Mouse (Mus musculus) midbrain, embryonic 15.5 days (tissue): ENCODE measurements at regions not wholly inside any gene's neighbourhood (a gene's known extent, or its start where the extent isn't known, plus 50 kb on each side); places are given as distances from the start of the nearest gene placed in this dataset.

Experiments used
- ATAC-seq: fragments of 200-750 bp; cut with Nextera tagmentation; replicated peaks from 2 replicates; pipeline ENCODE4 v1.8.0; 2017; ENCODE audit warnings: moderate TSS enrichment
- H3K27ac ChIP-seq: fragments of 300-500 bp; sonication (generic); 2 replicates; pipeline ENCODE4 v1.5.1; 2015; ENCODE audit warnings: mild to moderate bottlenecking, inconsistent platforms
- H3K27me3 ChIP-seq: fragments of 300-500 bp; sonication (generic); replicated peaks from 2 replicates; pipeline ENCODE4 v1.6.1; 2015; ENCODE audit warnings: inconsistent platforms
- H3K36me3 ChIP-seq: fragments of 300-500 bp; sonication (generic); replicated peaks from 2 replicates; pipeline ENCODE4 v1.6.1; 2015; ENCODE audit warnings: inconsistent platforms
- H3K4me1 ChIP-seq: fragments of 300-500 bp; sonication (generic); 2 replicates; pipeline ENCODE4 v1.6.1; 2015; ENCODE audit warnings: inconsistent platforms
- H3K4me2 ChIP-seq: fragments of 300-500 bp; sonication (generic); 2 replicates; pipeline ENCODE4 v1.6.1; 2015; ENCODE audit warnings: inconsistent platforms, mild to moderate bottlenecking, moderate library complexity
- H3K4me3 ChIP-seq: fragments of 300-500 bp; sonication (generic); 2 replicates; pipeline ENCODE4 v1.5.1; 2015; ENCODE audit warnings: mild to moderate bottlenecking, inconsistent platforms
- H3K9ac ChIP-seq: fragments of 300-500 bp; sonication (generic); 2 replicates; pipeline ENCODE4 v1.6.1; 2015; ENCODE audit warnings: mild to moderate bottlenecking, inconsistent platforms
- H3K9me3 ChIP-seq: fragments of 300-500 bp; sonication (generic); 2 replicates; pipeline ENCODE4 v1.6.1; 2016; ENCODE audit warnings: inconsistent platforms
- WGBS: fragments of 180-500 bp; shearing (Covaris S2); methylation state at CpG from one replicate; pipeline ENCODE4 v1.1.7; 2015; ENCODE audit warnings: mixed read lengths; 5-methylcytosine and 5-hydroxymethylcytosine counted together

DNA sequence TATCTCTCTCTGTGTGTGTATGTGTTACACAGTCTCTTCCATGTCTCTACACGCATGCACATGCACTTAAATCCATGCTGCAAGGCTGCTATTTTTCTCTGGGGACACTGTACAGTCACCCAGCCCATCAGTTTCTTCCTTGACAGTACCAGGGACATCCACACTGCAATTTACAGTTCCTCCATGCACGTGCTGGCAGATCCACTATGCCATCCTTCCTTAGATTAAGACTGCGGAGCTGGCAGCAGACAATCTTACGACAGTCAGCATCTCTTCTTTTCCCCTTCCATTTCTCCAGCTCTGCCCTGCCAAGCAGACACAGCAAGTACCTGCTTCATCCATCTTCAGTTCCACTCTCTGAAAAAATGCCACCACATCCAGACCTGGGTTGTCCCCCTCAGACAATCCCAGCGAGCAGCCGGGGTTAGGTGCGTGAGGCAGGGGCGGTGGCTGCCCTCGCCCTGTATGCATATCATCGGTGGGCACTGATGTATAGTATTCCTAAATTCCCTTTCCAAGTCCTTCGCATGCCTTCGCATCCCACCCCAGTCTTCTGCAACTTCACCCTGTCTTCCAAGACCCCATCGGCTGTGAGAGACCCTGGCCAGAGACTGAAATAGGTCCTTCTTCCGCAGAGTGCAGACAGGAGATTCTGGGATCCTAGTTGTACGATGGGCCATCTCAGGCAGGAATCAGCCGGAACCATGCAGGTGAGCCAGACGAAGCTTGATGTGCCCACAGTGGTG is 161.8 kb downstream of the Gm11361 start:
- 79% methylated on average over 17 of the region's 17 CpGs for WGBS
- Histone ChIP-seq H3K9me3 (no peaks in the 10 kb centered on the region), H3K27ac (peak overlapping the region; percentile 93), H3K27me3 (no peaks in the 10 kb centered on the region), H3K36me3 (no peaks in the 10 kb centered on the region), H3K4me3 (peak overlapping the region; percentile 39), H3K4me1 (peaks cover 60% of the 10 kb centered on the region), H3K9ac (peak overlapping the region; percentile 45), H3K4me2 (peak overlapping the region; percentile 52)
- ATAC-seq, result no peak

DNA sequence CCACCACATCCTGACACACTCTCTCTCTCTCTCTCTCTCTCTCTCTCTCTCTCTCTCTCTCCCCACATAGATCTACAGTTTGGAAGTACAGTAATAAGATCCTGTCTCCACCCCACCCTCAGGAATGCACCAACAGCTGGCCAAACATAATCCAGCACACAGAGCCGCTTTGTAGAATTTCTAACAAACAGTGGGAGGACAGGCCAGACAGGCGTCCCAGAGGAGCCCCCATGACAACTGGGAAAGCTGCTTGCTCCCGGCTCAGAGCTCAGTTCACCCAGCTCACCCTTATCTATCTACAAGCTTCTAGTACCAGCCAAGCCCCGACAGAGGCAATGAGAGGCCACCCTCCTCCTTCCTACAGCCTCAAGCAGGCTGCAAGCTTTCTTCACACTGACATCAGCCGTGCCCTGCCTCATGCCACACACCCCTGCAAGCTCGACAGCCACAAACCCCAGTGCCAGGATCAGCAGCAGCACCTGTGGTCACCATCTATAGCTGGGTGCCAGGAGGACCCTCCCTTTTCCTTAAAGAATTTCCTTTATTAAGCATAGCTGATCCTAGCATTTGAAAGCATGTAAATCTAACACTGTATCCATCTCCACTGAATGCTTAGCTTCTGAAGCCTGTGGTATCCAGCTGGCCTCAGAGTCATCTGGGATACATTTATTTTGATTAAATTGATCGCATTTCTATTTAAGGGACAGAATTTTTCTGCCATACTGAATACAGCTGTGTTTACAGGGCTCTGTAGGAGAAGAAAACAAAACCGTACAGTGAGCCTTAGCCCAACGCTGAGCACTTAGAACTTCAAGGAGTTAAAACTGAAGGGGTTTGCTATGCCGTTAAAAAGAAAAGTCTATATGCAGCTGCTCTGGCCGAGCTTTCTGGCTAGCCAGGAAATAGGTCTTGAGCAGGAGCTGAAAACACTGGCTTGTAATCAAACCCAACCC is 160.9 kb downstream of the Gm11361 start:
- Histone ChIP-seq H3K4me2 (peak overlapping the region; percentile 52), H3K4me1 (peaks cover 60% of the 10 kb centered on the region), H3K4me3 (peak overlapping the region; percentile 39), H3K27me3 (no peaks in the 10 kb centered on the region), H3K36me3 (no peaks in the 10 kb centered on the region), H3K9me3 (no peaks in the 10 kb centered on the region), H3K9ac (peak overlapping the region; percentile 45), H3K27ac (peak overlapping the region; percentile 93)
- peak; percentile 40 for ATAC-seq
- 10% methylated on average over 11 of the region's 11 CpGs for WGBS

DNA sequence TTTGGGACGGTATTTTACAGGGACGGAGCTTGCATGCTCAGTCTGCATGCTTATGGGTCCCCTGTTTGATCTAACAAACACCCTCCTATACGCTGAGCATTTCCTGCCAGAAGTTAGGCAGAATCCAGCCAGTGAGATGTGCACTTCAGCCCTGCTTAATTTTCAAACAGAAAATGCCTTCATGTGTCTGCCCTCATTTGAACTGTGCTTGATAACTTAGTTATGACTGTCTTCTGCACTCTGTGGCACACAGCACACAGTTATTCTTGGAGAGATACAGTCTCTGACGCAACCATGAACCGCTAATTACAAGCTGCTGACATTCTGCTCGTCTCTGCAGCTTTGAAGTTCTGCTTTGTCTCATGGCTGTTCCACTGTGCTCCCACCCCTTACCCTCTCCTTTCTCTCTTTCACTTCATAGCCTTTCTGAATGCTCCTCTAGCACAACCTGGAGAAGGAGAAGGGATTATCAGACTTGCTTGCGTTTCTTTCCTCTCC is 160.2 kb downstream of the Gm11361 start:
- peak overlapping the region; percentile 93 for H3K27ac ChIP-seq
- peak overlapping the region; percentile 52 for H3K4me2 ChIP-seq
- peak; percentile 51 for ATAC-seq
- H3K9ac ChIP-seq, result peak overlapping the region; percentile 45; the same call in 1 of the 2 replicates
- no peaks in the 10 kb centered on the region for H3K9me3 ChIP-seq
- WGBS, result under 1% methylated on average over 7 of the region's 7 CpGs
- H3K27me3 ChIP-seq, result no peaks in the 10 kb centered on the region
- H3K36me3 ChIP-seq, result no peaks in the 10 kb centered on the region
- H3K4me3 ChIP-seq, result peak overlapping the region; percentile 39
- peaks cover 60% of the 10 kb centered on the region for H3K4me1 ChIP-seq

DNA sequence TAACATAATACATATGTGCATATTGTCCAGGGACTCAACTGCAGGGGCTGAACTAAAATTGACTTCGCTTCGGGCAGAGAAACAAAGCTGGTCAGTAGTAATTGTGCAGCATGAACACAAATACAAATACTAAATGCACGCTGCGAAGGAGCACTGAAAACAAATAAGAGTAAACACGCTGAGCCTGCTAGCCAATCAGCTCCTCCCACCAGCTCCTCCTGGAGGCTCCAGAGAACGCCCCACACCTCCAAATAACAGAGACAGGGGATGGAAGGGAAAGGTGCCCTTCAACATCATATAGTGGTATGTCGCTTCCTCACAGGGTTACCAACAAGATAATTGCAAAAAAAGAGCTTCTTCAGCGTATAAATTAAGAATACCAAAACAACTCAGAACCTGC is 159.6 kb downstream of the Gm11361 start:
- Histone ChIP-seq H3K9me3 (no peaks in the 10 kb centered on the region), H3K4me1 (peaks cover 60% of the 10 kb centered on the region), H3K4me3 (peak overlapping the region; percentile 39)

DNA sequence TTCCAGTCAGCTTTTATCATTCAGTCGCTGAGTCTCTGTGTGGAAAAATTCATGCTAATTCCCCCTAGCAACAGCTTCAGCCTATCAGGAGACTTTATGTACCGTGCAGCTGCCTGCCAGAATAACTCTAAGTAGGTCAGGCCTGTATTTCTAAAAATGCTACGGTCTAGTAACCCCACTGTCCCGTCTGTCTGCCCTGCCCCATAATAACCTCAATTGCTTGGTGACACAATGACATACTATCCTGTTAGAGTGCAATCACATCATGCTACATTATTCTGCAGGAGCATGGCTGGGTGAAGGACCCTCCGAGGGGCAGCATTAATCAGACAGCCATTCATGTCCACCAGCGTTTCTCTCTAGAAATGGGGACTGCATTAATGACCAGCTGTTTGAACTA is 158.9 kb downstream of the Gm11361 start:
- WGBS, result 2% methylated on average over 6 of the region's 6 CpGs
- peak overlapping the region; percentile 39 for H3K4me3 ChIP-seq
- H3K4me2 ChIP-seq, result peak overlapping the region; percentile 52
- H3K27me3 ChIP-seq, result no peaks in the 10 kb centered on the region
- H3K9me3 ChIP-seq, result no peaks in the 10 kb centered on the region
- H3K9ac ChIP-seq, result peak overlapping the region; percentile 45; the same call in 1 of the 2 replicates
- H3K36me3 ChIP-seq, result no peaks in the 10 kb centered on the region
- H3K27ac ChIP-seq, result peak overlapping the region; percentile 93
- peaks cover 59% of the 10 kb centered on the region for H3K4me1 ChIP-seq
- peak; percentile 82 for ATAC-seq

More for the DNA sequence above, 159.6 kb downstream of the Gm11361 start:
- 10% methylated on average over 8 of the region's 8 CpGs for WGBS
- H3K27me3 ChIP-seq, result no peaks in the 10 kb centered on the region
- H3K4me2 ChIP-seq, result peak overlapping the region; percentile 52
- H3K36me3 ChIP-seq, result no peaks in the 10 kb centered on the region
- H3K27ac ChIP-seq, result peak overlapping the region; percentile 93
- peak; percentile 55 for ATAC-seq
- peak overlapping the region; percentile 45 for H3K9ac ChIP-seq

DNA sequence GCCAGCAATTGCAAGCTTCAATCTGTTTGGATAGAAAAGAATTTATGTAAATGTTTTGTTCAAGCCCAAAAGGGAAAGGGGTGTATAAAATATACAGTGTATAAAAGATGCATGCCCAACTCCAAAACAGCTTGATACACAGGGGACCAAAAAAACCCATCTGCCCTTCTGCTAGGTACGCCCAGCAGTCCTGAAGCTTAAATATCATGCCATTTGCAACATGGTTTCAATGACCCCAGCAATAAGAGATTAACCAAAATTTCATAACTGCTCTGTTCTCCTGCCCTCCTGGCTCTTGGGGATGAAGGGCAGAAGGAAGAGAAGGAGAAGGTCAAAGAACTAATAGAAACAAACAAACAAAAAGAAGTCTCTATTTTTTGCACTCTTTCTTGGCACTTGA is 158.4 kb downstream of the Gm11361 start:
- Histone ChIP-seq H3K4me1 (peaks cover 54% of the 10 kb centered on the region), H3K9me3 (no peaks in the 10 kb centered on the region), H3K9ac (peak overlapping the region; percentile 45; the same call in 1 of the 2 replicates), H3K27ac (peak overlapping the region; percentile 93), H3K36me3 (no peaks in the 10 kb centered on the region), H3K4me2 (peak overlapping the region; percentile 52), H3K4me3 (peak overlapping the region; percentile 39), H3K27me3 (no peaks in the 10 kb centered on the region)
- WGBS, result 13% methylated on average over 1 of the region's 1 CpGs
- ATAC-seq, result no peak

DNA sequence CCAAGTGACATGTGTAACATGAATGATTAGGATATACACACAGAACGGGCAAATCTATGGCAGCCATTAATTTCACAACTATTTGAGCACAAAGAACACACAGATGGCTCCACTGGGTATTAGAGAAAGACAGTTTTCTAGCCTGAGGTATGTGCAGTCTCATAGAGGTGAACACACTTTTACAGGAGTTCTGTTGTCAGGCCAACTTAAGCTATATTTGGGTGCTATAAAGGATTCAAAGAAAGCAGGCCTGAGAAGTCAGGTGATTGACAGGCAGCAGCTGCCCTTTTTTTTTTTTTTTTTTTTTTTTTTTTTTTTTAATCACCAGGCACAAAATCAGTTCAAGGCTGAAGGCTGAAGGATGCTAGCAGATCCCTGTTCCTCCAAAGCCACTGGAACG is 153.0 kb downstream of the Gm11361 start:
- Histone ChIP-seq H3K27ac (peak overlapping the region; percentile 44; the same call in 1 of the 2 replicates), H3K4me1 (peaks cover 17% of the 10 kb centered on the region)
- ATAC-seq, result no peak

DNA sequence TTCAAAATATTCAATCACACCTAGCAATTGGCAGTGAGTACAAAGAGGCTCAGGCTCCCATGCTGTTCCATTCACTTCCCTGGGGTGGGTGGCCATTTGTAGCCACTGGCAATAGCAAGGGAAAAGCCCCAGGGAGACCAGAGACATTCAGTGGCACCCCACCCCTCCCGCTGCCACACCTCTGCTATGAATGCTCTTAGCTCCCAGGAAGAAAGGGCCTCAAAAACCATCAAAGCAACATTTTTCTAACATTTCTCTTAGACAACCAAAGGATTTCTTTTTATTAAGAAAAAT is 152.2 kb downstream of the Gm11361 start:
- Histone ChIP-seq H3K4me3 (no peak overlapping the region), H3K4me2 (no peak overlapping the region), H3K36me3 (no peaks in the 10 kb centered on the region), H3K4me1 (peaks cover 10% of the 10 kb centered on the region), H3K9ac (no peak overlapping the region), H3K9me3 (no peaks in the 10 kb centered on the region), H3K27ac (peak overlapping the region; percentile 56), H3K27me3 (no peaks in the 10 kb centered on the region)
- peak; percentile 60; the same call in 1 of the 2 replicates for ATAC-seq
- 31% methylated on average over 1 of the region's 1 CpGs for WGBS

More for the DNA sequence above, 153.0 kb downstream of the Gm11361 start:
- no peaks in the 10 kb centered on the region for H3K9me3 ChIP-seq
- no peak overlapping the region for H3K4me2 ChIP-seq
- no peaks in the 10 kb centered on the region for H3K36me3 ChIP-seq
- H3K9ac ChIP-seq, result no peak overlapping the region
- H3K27me3 ChIP-seq, result no peaks in the 10 kb centered on the region
- no peak overlapping the region for H3K4me3 ChIP-seq
- WGBS, result 18% methylated on average over 2 of the region's 2 CpGs

DNA sequence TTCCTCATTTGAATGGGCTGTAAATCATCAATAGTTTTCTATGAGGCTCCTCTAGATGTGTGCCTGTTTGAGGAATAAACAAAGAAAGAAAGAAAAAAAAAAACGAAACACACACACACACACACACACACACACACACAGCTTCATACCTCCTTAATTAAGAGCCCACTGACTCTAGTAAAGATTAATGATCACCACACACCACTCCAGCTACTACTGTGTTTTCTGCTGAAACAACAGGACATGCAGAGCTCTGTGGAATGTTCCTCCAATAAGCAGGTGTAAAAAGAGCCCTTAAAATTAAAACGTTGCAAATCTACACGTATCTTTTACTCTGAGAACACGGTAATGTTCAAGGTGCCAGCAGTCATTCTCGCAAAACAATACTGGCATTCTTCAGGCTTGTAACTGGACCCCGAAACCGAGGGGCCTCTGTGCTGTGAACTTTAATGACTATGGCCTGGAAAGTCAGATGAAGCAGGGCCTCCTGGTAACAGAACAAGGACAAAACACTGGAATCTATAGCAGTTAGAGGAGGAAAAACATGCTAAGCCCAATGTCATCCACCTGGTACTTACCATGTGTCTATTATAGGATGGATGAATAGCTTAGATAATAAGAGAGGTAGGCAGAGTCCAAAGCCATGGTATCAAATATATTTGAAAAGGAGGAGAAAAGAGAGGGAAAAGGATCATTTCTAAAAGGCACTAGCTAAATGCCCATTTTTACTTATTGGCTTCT is 151.7 kb downstream of the Gm11361 start:
- H3K4me3 ChIP-seq, result no peak overlapping the region
- peak; percentile 46; the same call in 1 of the 2 replicates for ATAC-seq
- H3K36me3 ChIP-seq, result no peaks in the 10 kb centered on the region
- H3K27me3 ChIP-seq, result no peaks in the 10 kb centered on the region
- no peaks in the 10 kb centered on the region for H3K9me3 ChIP-seq
- no peak overlapping the region for H3K9ac ChIP-seq
- peak overlapping the region; percentile 56 for H3K27ac ChIP-seq
- no peak overlapping the region for H3K4me2 ChIP-seq
- peaks cover 10% of the 10 kb centered on the region for H3K4me1 ChIP-seq
- 30% methylated on average over 7 of the region's 7 CpGs for WGBS

DNA sequence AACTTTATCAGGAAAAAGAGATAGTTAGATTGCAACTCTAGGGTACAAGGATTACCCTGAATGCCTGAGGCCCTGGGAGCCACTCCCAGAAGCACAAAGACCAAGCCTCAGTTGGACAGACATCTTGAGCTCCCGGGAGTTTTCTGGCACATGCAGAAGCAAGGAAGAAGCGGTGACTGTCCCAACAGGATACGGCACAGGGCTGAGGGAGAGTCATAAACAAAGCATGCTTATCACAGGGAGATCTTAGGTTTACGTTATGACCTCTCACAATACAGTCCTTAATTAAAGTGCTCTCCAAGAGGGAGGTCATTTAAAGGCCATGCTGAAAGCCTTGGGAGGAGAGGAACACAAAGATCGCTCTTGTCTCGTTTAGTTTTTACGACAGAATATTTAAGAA is 143.1 kb downstream of the Gm11361 start:
- Histone ChIP-seq H3K9me3 (no peaks in the 10 kb centered on the region), H3K4me1 (no peaks in the 10 kb centered on the region), H3K9ac (no peak overlapping the region), H3K4me3 (no peak overlapping the region), H3K27me3 (no peaks in the 10 kb centered on the region), H3K36me3 (no peaks in the 10 kb centered on the region), H3K27ac (no peak overlapping the region), H3K4me2 (no peak overlapping the region)
- ATAC-seq, result no peak
- WGBS, result 54% methylated on average over 7 of the region's 7 CpGs
